Mouse (Mus musculus): ENCODE measurements around the gene Tmprss12. TPM values are rescaled to one million over a fixed set of nuclear protein-coding genes. Genes with fewer than 3 reads are reported as not detected.

Tmprss12 gene
- total and polyA plus RNA-seq, 2 experiments from 2014 or later, result not detected

GRCm38 (mm10) chr15:100274790-100275559, 5.7 kb upstream of the Tmprss12 start:
- Histone ChIP-seq H3K27me3 (ENCODE audit: insufficient read depth, low read length) (no peaks in the 10 kb centered on the region), H3K36me3 (ENCODE audit: insufficient read depth) (no peaks in the 10 kb centered on the region), H3K9ac (no peak overlapping the region), H3K9me3 (ENCODE audit: low read length) (no peaks in the 10 kb centered on the region), H3K4me2 (ENCODE audit: low read depth) (no peak overlapping the region), H3K4me1 (ENCODE audit: insufficient read depth) (no peaks in the 10 kb centered on the region), H3K4me3 (ENCODE audit: low read depth, low read length) (no peak overlapping the region), H3K27ac (ENCODE audit: low read depth, low read length) (no peak overlapping the region)
- DNase-seq (no peak), ATAC-seq (no peak)
- 91% methylated on average over 7 of the region's 7 CpGs for WGBS
- no peak for TF ChIP-seq CTCF (IDR thresholded peaks at IDR 0.05; ENCODE audit: low read depth)

GRCm38 (mm10) chr15:100276403-100276802, 4.2 kb upstream of the Tmprss12 start:
- no peak overlapping the region for H3K4me2 ChIP-seq (ENCODE audit: low read depth)
- no peak for ATAC-seq
- no peaks in the 10 kb centered on the region for H3K4me1 ChIP-seq (ENCODE audit: insufficient read depth)
- no peaks in the 10 kb centered on the region for H3K9me3 ChIP-seq (ENCODE audit: low read length)
- no peak for DNase-seq
- H3K9ac ChIP-seq, result no peak overlapping the region
- TF ChIP-seq CTCF (IDR thresholded peaks at IDR 0.05; ENCODE audit: low read depth), result no peak
- 94% methylated on average over 4 of the region's 4 CpGs for WGBS
- H3K27ac ChIP-seq (ENCODE audit: low read depth, low read length), result no peak overlapping the region
- H3K36me3 ChIP-seq (ENCODE audit: insufficient read depth), result no peaks in the 10 kb centered on the region
- no peak overlapping the region for H3K4me3 ChIP-seq (ENCODE audit: low read depth, low read length)
- H3K27me3 ChIP-seq (ENCODE audit: insufficient read depth, low read length), result no peaks in the 10 kb centered on the region

GRCm38 (mm10) chr15:100277586-100277985, 3.1 kb upstream of the Tmprss12 start:
- ATAC-seq (no peak), DNase-seq (no peak)
- Histone ChIP-seq H3K4me1 (ENCODE audit: insufficient read depth) (no peaks in the 10 kb centered on the region), H3K27me3 (ENCODE audit: insufficient read depth, low read length) (no peaks in the 10 kb centered on the region), H3K36me3 (ENCODE audit: insufficient read depth) (no peaks in the 10 kb centered on the region), H3K4me2 (ENCODE audit: low read depth) (no peak overlapping the region), H3K9me3 (ENCODE audit: low read length) (no peaks in the 10 kb centered on the region), H3K4me3 (ENCODE audit: low read depth, low read length) (no peak overlapping the region), H3K9ac (no peak overlapping the region), H3K27ac (ENCODE audit: low read depth, low read length) (no peak overlapping the region)
- WGBS, result 90% methylated on average over 3 of the region's 3 CpGs
- TF ChIP-seq CTCF (IDR thresholded peaks at IDR 0.05; ENCODE audit: low read depth), result no peak

GRCm38 (mm10) chr15:100288980-100289379, 8.3 kb downstream of the Tmprss12 start:
- ATAC-seq (no peak), DNase-seq (no peak)
- WGBS, result 94% methylated on average over 6 of the region's 6 CpGs
- no peak for TF ChIP-seq CTCF (IDR thresholded peaks at IDR 0.05; ENCODE audit: low read depth)
- H3K4me1 ChIP-seq (ENCODE audit: insufficient read depth), result no peaks in the 10 kb centered on the region
- no peaks in the 10 kb centered on the region for H3K27me3 ChIP-seq (ENCODE audit: insufficient read depth, low read length)
- H3K9ac ChIP-seq, result no peak overlapping the region
- no peak overlapping the region for H3K4me2 ChIP-seq (ENCODE audit: low read depth)
- no peak overlapping the region for H3K27ac ChIP-seq (ENCODE audit: low read depth, low read length)
- no peak overlapping the region for H3K4me3 ChIP-seq (ENCODE audit: low read depth, low read length)
- H3K9me3 ChIP-seq (ENCODE audit: low read length), result no peaks in the 10 kb centered on the region
- no peaks in the 10 kb centered on the region for H3K36me3 ChIP-seq (ENCODE audit: insufficient read depth)

GRCm38 (mm10) chr15:100290858-100291257, 10.2 kb downstream of the Tmprss12 start:
- Histone ChIP-seq H3K4me2 (ENCODE audit: low read depth) (no peak overlapping the region), H3K27me3 (ENCODE audit: insufficient read depth, low read length) (no peaks in the 10 kb centered on the region), H3K9ac (no peak overlapping the region), H3K4me1 (ENCODE audit: insufficient read depth) (no peaks in the 10 kb centered on the region), H3K27ac (ENCODE audit: low read depth, low read length) (no peak overlapping the region), H3K4me3 (ENCODE audit: low read depth, low read length) (no peak overlapping the region), H3K36me3 (ENCODE audit: insufficient read depth) (no peaks in the 10 kb centered on the region), H3K9me3 (ENCODE audit: low read length) (no peaks in the 10 kb centered on the region)
- 69% methylated on average over 5 of the region's 5 CpGs for WGBS
- DNase-seq, result no peak
- no peak for TF ChIP-seq CTCF (IDR thresholded peaks at IDR 0.05; ENCODE audit: low read depth)
- ATAC-seq, result no peak

GRCm38 (mm10) chr15:100292326-100292725, 11.7 kb downstream of the Tmprss12 start:
- TF ChIP-seq CTCF (IDR thresholded peaks at IDR 0.05; ENCODE audit: low read depth), result no peak
- H3K4me2 ChIP-seq (ENCODE audit: low read depth), result no peak overlapping the region
- H3K4me3 ChIP-seq (ENCODE audit: low read depth, low read length), result no peak overlapping the region
- no peak overlapping the region for H3K9ac ChIP-seq
- WGBS, result 78% methylated on average over 7 of the region's 7 CpGs
- no peak for ATAC-seq
- no peaks in the 10 kb centered on the region for H3K36me3 ChIP-seq (ENCODE audit: insufficient read depth)
- H3K4me1 ChIP-seq (ENCODE audit: insufficient read depth), result no peaks in the 10 kb centered on the region
- no peaks in the 10 kb centered on the region for H3K9me3 ChIP-seq (ENCODE audit: low read length)
- no peak for DNase-seq
- H3K27me3 ChIP-seq (ENCODE audit: insufficient read depth, low read length), result no peaks in the 10 kb centered on the region
- H3K27ac ChIP-seq (ENCODE audit: low read depth, low read length), result no peak overlapping the region

- Histone ChIP-seq H3K4me3 (ENCODE audit: low read depth, low read length) (no peak overlapping the region), H3K9me3 (ENCODE audit: low read length) (no peaks in the 10 kb centered on the region), H3K36me3 (ENCODE audit: insufficient read depth) (no peaks in the 10 kb centered on the region), H3K9ac (no peak overlapping the region), H3K4me1 (ENCODE audit: insufficient read depth) (no peaks in the 10 kb centered on the region), H3K27me3 (ENCODE audit: insufficient read depth, low read length) (no peaks in the 10 kb centered on the region), H3K27ac (ENCODE audit: low read depth, low read length) (no peak overlapping the region), H3K4me2 (ENCODE audit: low read depth) (no peak overlapping the region)
- DNase-seq (no peak), ATAC-seq (no peak)
- TF ChIP-seq CTCF (IDR thresholded peaks at IDR 0.05; ENCODE audit: low read depth), result no peak
- WGBS, result 94% methylated on average over 5 of the region's 5 CpGs
Observed at GRCm38 (mm10) chr15:100297856-100298255, 17.2 kb downstream of the Tmprss12 start.
